ENCODE assay signal across 19 mouse cellular contexts in the genomic region with DNA sequence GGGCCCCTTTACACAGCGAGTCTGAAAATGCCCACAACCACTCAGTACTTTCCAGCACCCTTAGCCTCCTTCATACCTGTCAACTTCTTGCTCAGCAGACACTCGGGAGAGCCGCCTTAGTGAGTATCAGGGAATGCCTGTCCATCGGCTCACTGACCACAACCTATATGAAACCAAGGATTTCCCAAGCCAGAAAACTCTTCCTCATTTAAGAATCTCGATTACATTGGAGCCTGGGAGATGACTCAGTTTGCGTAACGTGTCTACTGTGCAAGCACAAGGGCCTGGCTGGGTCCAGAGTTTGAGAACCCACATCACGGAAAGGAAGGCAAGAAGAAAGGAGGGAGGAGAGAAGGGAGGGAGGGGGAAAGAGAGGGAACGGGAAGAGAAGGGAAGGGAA. TPM values are rescaled to one million over a fixed set of nuclear protein-coding genes. Genes with fewer than 3 reads are reported as not detected.
DNase-seq lines count a peak whose midpoint lies in the region; ATAC-seq lines count a peak whose summit lies in the region.
"Had no signal": no experiment of that assay in that cellular context is flagged by ENCODE, and none has a peak within 500 bp of the region (broad histone marks: within the 10 kb centered on the region; RNA-seq: fewer than 3 reads in every experiment).

No protein-coding gene starts in this region.

- no peaks in the 10 kb centered on the region for H3K9me3 ChIP-seq in intestine, embryonic 14.5 days (ENCODE audit: control insufficient read depth, low read length)
- H3K9me3 ChIP-seq in intestine, embryonic 16.5 days (ENCODE audit: control insufficient read depth, low read length), result no peaks in the 10 kb centered on the region
- H3K9me3 ChIP-seq: forebrain, embryonic 10.5 days; heart, embryonic 12.5 days; hindbrain, embryonic 13.5 days; limb, embryonic 12.5 days; liver, embryonic 13.5 days; lung, embryonic 15.5 days; neural tube, embryonic 12.5 days had no signal

- H3K9ac ChIP-seq in intestine, embryonic 14.5 days (ENCODE audit: low read length), result no peak overlapping the region
- H3K9ac ChIP-seq in intestine, embryonic 16.5 days (ENCODE audit: low read depth, low read length), result no peak overlapping the region
- H3K9ac ChIP-seq: heart, embryonic 12.5 days; hindbrain, embryonic 13.5 days; limb, embryonic 12.5 days; liver, embryonic 13.5 days; lung, embryonic 15.5 days; neural tube, embryonic 12.5 days had no signal

- peaks cover 7% of the 10 kb centered on the region for H3K4me1 ChIP-seq in intestine, embryonic 14.5 days (replicated peaks; ENCODE audit: control insufficient read depth, insufficient read depth, low read length)
- peaks cover 16% of the 10 kb centered on the region for H3K4me1 ChIP-seq in intestine, embryonic 16.5 days (ENCODE audit: control insufficient read depth, insufficient read depth, low read length)
- H3K4me1 ChIP-seq: neural tube, embryonic 12.5 days had no signal

- DNase-seq in intestine, embryonic 14.5 days (ENCODE audit: low spot score), result peak; percentile 48
- DNase-seq in testis, postnatal 10 days (ENCODE audit: low spot score), result peak; percentile 19
- DNase-seq in testis, postnatal 14 days (ENCODE audit: low spot score), result no peak
- DNase-seq in MN1 (ENCODE audit: low spot score), result no peak
- no peak for DNase-seq in thymus, postnatal 0 days (ENCODE audit: low spot score)
- DNase-seq: adrenal gland, postnatal 14 days; cerebellum, adult 18-20 months; cerebellum, postnatal 36 days; gastrocnemius, postnatal 14 days; liver, embryonic 13.5 days; right cerebral cortex, postnatal 4 days had no signal

- 86% methylated on average over 9 of the region's 9 CpGs for WGBS in intestine, embryonic 14.5 days
- WGBS in intestine, embryonic 16.5 days, result 85% methylated on average over 9 of the region's 9 CpGs

- ATAC-seq in intestine, embryonic 14.5 days (replicated peaks; ENCODE audit: low FRiP score, low TSS enrichment, low read depth), result no peak
- ATAC-seq in intestine, embryonic 16.5 days, result no peak
- ATAC-seq in granulocyte monocyte progenitor cell, adult 5-6 weeks (replicated peaks; ENCODE audit: poor library complexity, severe bottlenecking), result peak; percentile 63

- H3K27me3 ChIP-seq in intestine, embryonic 14.5 days (replicated peaks; ENCODE audit: control insufficient read depth, insufficient read depth, low read length), result no peaks in the 10 kb centered on the region
- no peaks in the 10 kb centered on the region for H3K27me3 ChIP-seq in intestine, embryonic 16.5 days (replicated peaks; ENCODE audit: control insufficient read depth, insufficient read depth, low read length)
- H3K27me3 ChIP-seq: heart, embryonic 12.5 days; liver, embryonic 13.5 days; lung, embryonic 15.5 days had no signal

- H3K4me3 ChIP-seq in intestine, embryonic 14.5 days (ENCODE audit: low read depth, low read length), result no peak overlapping the region
- no peak overlapping the region for H3K4me3 ChIP-seq in intestine, embryonic 16.5 days (ENCODE audit: low read length)
- H3K4me3 ChIP-seq: forebrain, embryonic 10.5 days; heart, embryonic 12.5 days; hindbrain, embryonic 13.5 days; limb, embryonic 12.5 days; liver, embryonic 13.5 days; lung, embryonic 15.5 days; neural tube, embryonic 12.5 days had no signal

- no peaks in the 10 kb centered on the region for H3K36me3 ChIP-seq in intestine, embryonic 14.5 days (ENCODE audit: control insufficient read depth, insufficient read depth, low read length)
- no peaks in the 10 kb centered on the region for H3K36me3 ChIP-seq in intestine, embryonic 16.5 days (ENCODE audit: control insufficient read depth, insufficient read depth, low read length)
- H3K36me3 ChIP-seq: forebrain, embryonic 10.5 days; heart, embryonic 12.5 days; hindbrain, embryonic 13.5 days; limb, embryonic 12.5 days; liver, embryonic 13.5 days; lung, embryonic 15.5 days; neural tube, embryonic 12.5 days had no signal

- H3K4me2 ChIP-seq in intestine, embryonic 14.5 days (ENCODE audit: low read length), result no peak overlapping the region
- no peak overlapping the region for H3K4me2 ChIP-seq in intestine, embryonic 16.5 days (ENCODE audit: low read depth, low read length)
- H3K4me2 ChIP-seq: heart, embryonic 12.5 days; hindbrain, embryonic 13.5 days; limb, embryonic 12.5 days; liver, embryonic 13.5 days; lung, embryonic 15.5 days; neural tube, embryonic 12.5 days had no signal

- H3K27ac ChIP-seq in intestine, embryonic 14.5 days (ENCODE audit: low read depth), result no peak overlapping the region
- H3K27ac ChIP-seq in intestine, embryonic 16.5 days (ENCODE audit: low read length), result no peak overlapping the region
- H3K27ac ChIP-seq: forebrain, embryonic 10.5 days; hindbrain, embryonic 13.5 days; limb, embryonic 12.5 days; lung, embryonic 15.5 days; neural tube, embryonic 12.5 days had no signal

RNA-seq across cellular contexts. Expression of a gene that starts 7.6 kb away (rescaled TPM):
- polyA plus RNA-seq in intestine, embryonic 14.5 days (2014; fragmentation: Nextera tagmentation; extraction: Ambion mirVana), result 2.8 and 3.1 TPM in 2 replicates
- 1.2 and 1.4 TPM in 2 replicates for polyA plus RNA-seq in intestine, embryonic 16.5 days (2015; fragmentation: Nextera tagmentation; extraction: Ambion mirVana)
- 22.4 and 37.3 TPM in 2 replicates for total RNA-seq in granulocyte monocyte progenitor cell, adult 5-6 weeks (2014; fragmentation: Nextera tagmentation)
- total RNA-seq in granulocyte monocyte progenitor cell, adult 5-6 weeks (2017), result 16.9 and 17.3 TPM in 2 replicates
- polyA plus RNA-seq in thymus, postnatal 0 days (2015; fragmentation: Nextera tagmentation; extraction: Ambion mirVana), result 2.8 and 3.3 TPM in 2 replicates

RNA-seq across cellular contexts. Expression of a gene that starts 34.4 kb away (rescaled TPM):
- 41.1 and 41.3 TPM in 2 replicates for polyA plus RNA-seq in intestine, embryonic 14.5 days (2014; fragmentation: Nextera tagmentation; extraction: Ambion mirVana)
- 51.4 and 57.0 TPM in 2 replicates for polyA plus RNA-seq in intestine, embryonic 16.5 days (2015; fragmentation: Nextera tagmentation; extraction: Ambion mirVana)
- total RNA-seq in granulocyte monocyte progenitor cell, adult 5-6 weeks (2014; fragmentation: Nextera tagmentation), result 22.6 and 34.9 TPM in 2 replicates
- total RNA-seq in granulocyte monocyte progenitor cell, adult 5-6 weeks (2017), result 29.1 and 31.3 TPM in 2 replicates
- polyA plus RNA-seq in thymus, postnatal 0 days (2015; fragmentation: Nextera tagmentation; extraction: Ambion mirVana), result 67.6 and 82.6 TPM in 2 replicates

Comparison
In these comparisons a context has a peak if more than half of its experiments do, and no peak if none do; other contexts are left out.
1. DNase-seq: peak in intestine, embryonic 14.5 days (single experiment) and testis, postnatal 10 days (single experiment); none in testis, postnatal 14 days (single experiment), MN1 (single experiment) and thymus, postnatal 0 days (single experiment).